Mouse (Mus musculus): ENCODE measurements around the gene Ftl1. TPM values are rescaled to one million over a fixed set of nuclear protein-coding genes. Genes with fewer than 3 reads are reported as not detected.

The Ftl1 gene
- polyA plus RNA-seq, 1 experiment, result 463 TPM

- TF ChIP-seq CTCF (IDR thresholded peaks at IDR 0.05; ENCODE audit: borderline replicate concordance, insufficient read depth, low read depth, low read length) (no peak), POLR2A (IDR thresholded peaks at IDR 0.05; ENCODE audit: borderline replicate concordance, insufficient read depth, low read length) (no peak)
- Histone ChIP-seq H3K27me3 (ENCODE audit: control insufficient read depth, insufficient read depth, low read length) (no peaks in the 10 kb centered on the region), H3K27ac (ENCODE audit: insufficient read depth, low read length) (no peak overlapping the region), H3K4me3 (replicated peaks; ENCODE audit: insufficient read depth, low read depth, low read length) (no peak overlapping the region), H3K4me1 (ENCODE audit: control insufficient read depth, insufficient read depth, low read length) (peaks cover 7% of the 10 kb centered on the region)
- WGBS, result 83% methylated on average over 4 of the region's 4 CpGs
- no peak for DNase-seq
Measured at GRCm38 (mm10) chr7:45462325-45462724, 2.6 kb upstream of the Ftl1 start.

DNA sequence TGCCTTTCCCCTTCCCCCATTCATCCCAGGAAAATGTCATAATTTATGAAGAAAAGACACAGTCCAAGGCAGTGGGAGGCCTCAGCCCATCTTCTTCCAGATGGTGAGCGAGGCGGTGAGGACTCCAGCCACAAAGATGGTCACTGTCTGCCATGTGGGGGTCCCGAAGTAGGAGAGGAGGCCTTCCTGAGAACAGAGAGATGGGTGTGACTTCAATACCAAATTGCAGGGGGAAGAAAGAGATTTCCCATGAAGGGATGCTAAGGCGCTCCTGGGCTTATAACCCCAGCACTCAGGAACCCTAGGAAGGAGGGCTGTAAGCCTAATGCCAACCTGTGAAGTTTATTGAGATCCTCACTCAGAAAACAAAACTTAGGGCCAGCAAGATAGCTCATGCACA lies 2.1 kb upstream of the Ftl1 start:
- no peak overlapping the region for H3K27ac ChIP-seq (ENCODE audit: insufficient read depth, low read length)
- TF ChIP-seq POLR2A (IDR thresholded peaks at IDR 0.05; ENCODE audit: borderline replicate concordance, insufficient read depth, low read length) (no peak), CTCF (IDR thresholded peaks at IDR 0.05; ENCODE audit: borderline replicate concordance, insufficient read depth, low read depth, low read length) (no peak)
- DNase-seq, result no peak
- H3K4me1 ChIP-seq (ENCODE audit: control insufficient read depth, insufficient read depth, low read length), result peaks cover 11% of the 10 kb centered on the region
- no peak overlapping the region for H3K4me3 ChIP-seq (replicated peaks; ENCODE audit: insufficient read depth, low read depth, low read length)
- WGBS, result 66% methylated on average over 4 of the region's 4 CpGs
- no peaks in the 10 kb centered on the region for H3K27me3 ChIP-seq (ENCODE audit: control insufficient read depth, insufficient read depth, low read length)

DNA sequence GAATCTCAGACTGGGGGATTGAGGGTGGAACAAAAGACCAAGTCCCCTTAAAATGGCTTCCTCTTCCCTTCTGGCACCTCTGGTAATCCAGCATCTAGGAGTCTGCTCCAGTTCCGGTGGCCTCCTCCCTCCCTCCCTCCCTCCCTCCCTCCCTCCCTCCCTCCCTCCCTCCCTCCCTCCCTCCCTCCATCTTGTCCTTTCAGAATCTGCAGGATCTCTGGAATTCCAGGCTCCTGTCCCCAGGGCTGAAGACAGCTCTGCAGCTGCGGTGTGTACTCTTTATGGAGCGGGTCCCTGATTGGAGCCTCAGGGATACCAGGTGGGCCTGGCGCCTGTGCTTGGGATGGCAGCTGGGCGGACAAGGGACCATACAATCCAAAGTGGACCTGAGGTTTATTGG lies 1.6 kb upstream of the Ftl1 start:
- H3K4me3 ChIP-seq (replicated peaks; ENCODE audit: insufficient read depth, low read depth, low read length), result no peak overlapping the region
- peak overlapping the region; percentile 89; the same call in 1 of the 2 replicates for H3K27ac ChIP-seq (ENCODE audit: insufficient read depth, low read length)
- WGBS, result 61% methylated on average over 5 of the region's 5 CpGs
- H3K4me1 ChIP-seq (ENCODE audit: control insufficient read depth, insufficient read depth, low read length), result peaks cover 11% of the 10 kb centered on the region
- H3K27me3 ChIP-seq (ENCODE audit: control insufficient read depth, insufficient read depth, low read length), result no peaks in the 10 kb centered on the region
- TF ChIP-seq CTCF (IDR thresholded peaks at IDR 0.05; ENCODE audit: borderline replicate concordance, insufficient read depth, low read depth, low read length) (no peak), POLR2A (IDR thresholded peaks at IDR 0.05; ENCODE audit: borderline replicate concordance, insufficient read depth, low read length) (0 out of 2 replicates have a peak, but pooled peaks have one; percentile 10)
- no peak for DNase-seq

- H3K4me1 ChIP-seq (ENCODE audit: control insufficient read depth, insufficient read depth, low read length), result peaks cover 11% of the 10 kb centered on the region
- TF ChIP-seq POLR2A (IDR thresholded peaks at IDR 0.05; ENCODE audit: borderline replicate concordance, insufficient read depth, low read length) (no peak), CTCF (IDR thresholded peaks at IDR 0.05; ENCODE audit: borderline replicate concordance, insufficient read depth, low read depth, low read length) (no peak)
- H3K4me3 ChIP-seq (replicated peaks; ENCODE audit: insufficient read depth, low read depth, low read length), result no peak overlapping the region
- WGBS, result 26% methylated on average over 13 of the region's 13 CpGs
- no peaks in the 10 kb centered on the region for H3K27me3 ChIP-seq (ENCODE audit: control insufficient read depth, insufficient read depth, low read length)
- peak overlapping the region; percentile 89 for H3K27ac ChIP-seq (ENCODE audit: insufficient read depth, low read length)
- DNase-seq, result peak; percentile 47 to 48
Measured at GRCm38 (mm10) chr7:45460860-45461314, 1.2 kb upstream of the Ftl1 start.

GRCm38 (mm10) chr7:45460377-45460776 lies 693 bp upstream of the Ftl1 start:
- 58% methylated on average over 7 of the region's 7 CpGs for WGBS

DNA sequence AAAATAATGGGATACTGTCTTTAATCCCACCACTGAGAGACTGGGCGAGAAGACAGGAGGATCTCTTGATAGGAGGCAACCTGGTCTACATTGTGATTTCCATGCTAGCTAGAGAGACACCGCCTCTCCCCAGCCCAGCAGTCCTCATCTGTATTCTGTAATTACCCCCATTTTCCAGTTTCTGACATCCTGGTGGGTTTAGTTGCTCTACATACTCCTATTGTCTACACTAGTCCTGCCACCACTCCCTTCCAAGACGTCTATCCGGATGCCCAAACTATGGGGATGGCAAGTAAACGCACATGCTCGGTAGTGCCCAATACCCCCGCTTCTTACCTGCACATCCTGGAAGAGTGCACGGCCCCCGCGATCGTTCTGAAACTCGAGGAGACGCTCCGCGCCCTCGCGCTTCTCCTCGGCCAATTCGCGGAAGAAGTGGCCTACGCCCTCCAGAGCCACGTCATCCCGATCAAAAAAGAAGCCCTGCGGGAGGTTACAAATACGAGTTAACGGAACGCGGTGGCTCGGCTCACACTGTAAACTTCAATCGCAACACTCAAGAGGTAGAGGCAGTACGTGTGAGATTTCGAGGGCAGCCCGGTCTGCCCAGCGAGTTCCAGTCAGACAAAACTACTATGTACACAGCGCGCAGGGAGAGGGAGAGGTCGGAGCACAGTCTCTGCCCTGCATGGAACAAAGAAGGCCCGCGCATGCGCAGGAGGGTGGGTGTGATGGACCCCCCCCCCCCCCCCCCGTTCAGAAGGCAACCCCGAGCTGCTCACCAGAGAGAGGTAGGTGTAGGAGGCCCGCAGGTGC lies 728 bp downstream of the Ftl1 start:
- under 1% methylated on average over 43 of the region's 43 CpGs for WGBS
- H3K27me3 ChIP-seq (ENCODE audit: control insufficient read depth, insufficient read depth, low read length), result no peaks in the 10 kb centered on the region
- peak overlapping the region; percentile 71 for H3K27ac ChIP-seq (ENCODE audit: insufficient read depth, low read length)
- H3K4me1 ChIP-seq (ENCODE audit: control insufficient read depth, insufficient read depth, low read length), result peaks cover 11% of the 10 kb centered on the region
- peak; percentile 81 to 86 for DNase-seq
- no peak for TF ChIP-seq POLR2A (IDR thresholded peaks at IDR 0.05; ENCODE audit: borderline replicate concordance, insufficient read depth, low read length)
- TF ChIP-seq CTCF (IDR thresholded peaks at IDR 0.05; ENCODE audit: borderline replicate concordance, insufficient read depth, low read depth, low read length), result no peak
- H3K4me3 ChIP-seq (replicated peaks; ENCODE audit: insufficient read depth, low read depth, low read length), result peak overlapping the region; percentile 96

More at GRCm38 (mm10) chr7:45460377-45460776, 693 bp upstream of the Ftl1 start:
- H3K27me3 ChIP-seq (ENCODE audit: control insufficient read depth, insufficient read depth, low read length), result no peaks in the 10 kb centered on the region
- TF ChIP-seq POLR2A (IDR thresholded peaks at IDR 0.05; ENCODE audit: borderline replicate concordance, insufficient read depth, low read length) (no peak), CTCF (IDR thresholded peaks at IDR 0.05; ENCODE audit: borderline replicate concordance, insufficient read depth, low read depth, low read length) (no peak)
- peak overlapping the region; percentile 89 for H3K27ac ChIP-seq (ENCODE audit: insufficient read depth, low read length)
- DNase-seq, result no peak
- peaks cover 11% of the 10 kb centered on the region for H3K4me1 ChIP-seq (ENCODE audit: control insufficient read depth, insufficient read depth, low read length)
- H3K4me3 ChIP-seq (replicated peaks; ENCODE audit: insufficient read depth, low read depth, low read length), result peak overlapping the region; percentile 27

- no peak overlapping the region for H3K27ac ChIP-seq (ENCODE audit: insufficient read depth, low read length)
- 38% methylated on average over 10 of the region's 10 CpGs for WGBS
- no peaks in the 10 kb centered on the region for H3K27me3 ChIP-seq (ENCODE audit: control insufficient read depth, insufficient read depth, low read length)
- peak overlapping the region; percentile 15 for H3K4me3 ChIP-seq (replicated peaks; ENCODE audit: insufficient read depth, low read depth, low read length)
- H3K4me1 ChIP-seq (ENCODE audit: control insufficient read depth, insufficient read depth, low read length), result peaks cover 11% of the 10 kb centered on the region
- TF ChIP-seq POLR2A (IDR thresholded peaks at IDR 0.05; ENCODE audit: borderline replicate concordance, insufficient read depth, low read length), result no peak
- TF ChIP-seq CTCF (IDR thresholded peaks at IDR 0.05; ENCODE audit: borderline replicate concordance, insufficient read depth, low read depth, low read length), result no peak
- DNase-seq, result no peak
Measured at GRCm38 (mm10) chr7:45457204-45458060, 2.3 kb downstream of the Ftl1 start.
